Mouse (Mus musculus): ENCODE measurements at regions not wholly inside any gene's neighbourhood (a gene's known extent, or its start where the extent isn't known, plus 50 kb on each side); places are given as distances from the start of the nearest gene placed in this dataset.

- Histone ChIP-seq H3K9ac (ENCODE audit: low read length) (no peak overlapping the region), H3K4me3 (ENCODE audit: low read length) (no peak overlapping the region), H3K36me3 (ENCODE audit: control insufficient read depth, insufficient read depth, low read length) (no peaks in the 10 kb centered on the region), H3K4me2 (ENCODE audit: low read depth, low read length) (no peak overlapping the region), H3K27me3 (ENCODE audit: control insufficient read depth, insufficient read depth, low read depth, low read length) (no peaks in the 10 kb centered on the region), H3K4me1 (replicated peaks; ENCODE audit: control insufficient read depth, insufficient read depth, low read length) (no peaks in the 10 kb centered on the region), H3K9me3 (ENCODE audit: control insufficient read depth, low read length) (no peaks in the 10 kb centered on the region), H3K27ac (ENCODE audit: low read length) (no peak overlapping the region)
- WGBS: 62% methylated on average over 5 of the region's 5 CpGs
- no peak for ATAC-seq (ENCODE audit: low read depth)
These were observed 86.8 kb upstream of the Ppp1r12a start for GRCm38 (mm10) chr10:108075144-108075543.

- H3K36me3 ChIP-seq (ENCODE audit: control insufficient read depth, insufficient read depth, low read length): no peaks in the 10 kb centered on the region
- H3K27ac ChIP-seq (ENCODE audit: low read length): no peak overlapping the region
- WGBS: 83% methylated on average over 4 of the region's 4 CpGs
- no peak for ATAC-seq (ENCODE audit: low read depth)
- no peak overlapping the region for H3K4me2 ChIP-seq (ENCODE audit: low read depth, low read length)
- no peak overlapping the region for H3K9ac ChIP-seq (ENCODE audit: low read length)
- H3K27me3 ChIP-seq (ENCODE audit: control insufficient read depth, insufficient read depth, low read depth, low read length): no peaks in the 10 kb centered on the region
- H3K4me1 ChIP-seq (replicated peaks; ENCODE audit: control insufficient read depth, insufficient read depth, low read length): no peaks in the 10 kb centered on the region
- no peaks in the 10 kb centered on the region for H3K9me3 ChIP-seq (ENCODE audit: control insufficient read depth, low read length)
- H3K4me3 ChIP-seq (ENCODE audit: low read length): no peak overlapping the region
These were observed 88.2 kb upstream of the Ppp1r12a start for GRCm38 (mm10) chr10:108073828-108074227.

GRCm38 (mm10) chr10:108072211-108072610, 89.8 kb upstream of the Ppp1r12a start:
- Histone ChIP-seq H3K27me3 (ENCODE audit: control insufficient read depth, insufficient read depth, low read depth, low read length) (no peaks in the 10 kb centered on the region), H3K4me1 (replicated peaks; ENCODE audit: control insufficient read depth, insufficient read depth, low read length) (peaks cover 8% of the 10 kb centered on the region), H3K36me3 (ENCODE audit: control insufficient read depth, insufficient read depth, low read length) (no peaks in the 10 kb centered on the region), H3K4me2 (ENCODE audit: low read depth, low read length) (no peak overlapping the region), H3K9me3 (ENCODE audit: control insufficient read depth, low read length) (no peaks in the 10 kb centered on the region), H3K4me3 (ENCODE audit: low read length) (no peak overlapping the region), H3K9ac (ENCODE audit: low read length) (no peak overlapping the region), H3K27ac (ENCODE audit: low read length) (0 out of 2 replicates have a peak overlapping the region, but pooled peaks have one; percentile 13)
- ATAC-seq (ENCODE audit: low read depth): no peak
- 37% methylated on average over 1 of the region's 1 CpGs for WGBS

- Histone ChIP-seq H3K4me1 (replicated peaks; ENCODE audit: control insufficient read depth, insufficient read depth, low read length) (peaks cover 9% of the 10 kb centered on the region), H3K36me3 (ENCODE audit: control insufficient read depth, insufficient read depth, low read length) (no peaks in the 10 kb centered on the region), H3K27me3 (ENCODE audit: control insufficient read depth, insufficient read depth, low read depth, low read length) (no peaks in the 10 kb centered on the region), H3K4me3 (ENCODE audit: low read length) (no peak overlapping the region), H3K27ac (ENCODE audit: low read length) (no peak overlapping the region), H3K9me3 (ENCODE audit: control insufficient read depth, low read length) (no peaks in the 10 kb centered on the region), H3K9ac (ENCODE audit: low read length) (no peak overlapping the region), H3K4me2 (ENCODE audit: low read depth, low read length) (no peak overlapping the region)
- ATAC-seq (ENCODE audit: low read depth): peak; percentile 30; the same call in 1 of the 2 replicates
- 31% methylated on average over 2 of the region's 2 CpGs for WGBS
These were observed 90.6 kb upstream of the Ppp1r12a start for GRCm38 (mm10) chr10:108071424-108071823.

- Histone ChIP-seq H3K9ac (ENCODE audit: low read length) (peak overlapping the region; percentile 32; the same call in 1 of the 2 replicates), H3K27me3 (ENCODE audit: control insufficient read depth, insufficient read depth, low read depth, low read length) (no peaks in the 10 kb centered on the region), H3K9me3 (ENCODE audit: control insufficient read depth, low read length) (no peaks in the 10 kb centered on the region), H3K4me1 (replicated peaks; ENCODE audit: control insufficient read depth, insufficient read depth, low read length) (peaks cover 9% of the 10 kb centered on the region), H3K4me3 (ENCODE audit: low read length) (peak overlapping the region; percentile 21; the same call in 1 of the 2 replicates), H3K4me2 (ENCODE audit: low read depth, low read length) (peak overlapping the region; percentile 51), H3K36me3 (ENCODE audit: control insufficient read depth, insufficient read depth, low read length) (no peaks in the 10 kb centered on the region), H3K27ac (ENCODE audit: low read length) (no peak overlapping the region; the same call in 1 of the 2 replicates)
- ATAC-seq (ENCODE audit: low read depth): peak; percentile 59
- 15% methylated on average over 10 of the region's 10 CpGs for WGBS
These were observed 94.3 kb upstream of the Ppp1r12a start for GRCm38 (mm10) chr10:108067723-108068122.

GRCm38 (mm10) chr10:108066241-108066640, 95.8 kb upstream of the Ppp1r12a start:
- no peak overlapping the region for H3K4me3 ChIP-seq (ENCODE audit: low read length)
- no peaks in the 10 kb centered on the region for H3K27me3 ChIP-seq (ENCODE audit: control insufficient read depth, insufficient read depth, low read depth, low read length)
- no peak overlapping the region for H3K9ac ChIP-seq (ENCODE audit: low read length)

GRCm38 (mm10) chr10:108061813-108062435, 100.1 kb upstream of the Ppp1r12a start:
- H3K4me2 ChIP-seq (ENCODE audit: low read depth, low read length): no peak overlapping the region
- H3K36me3 ChIP-seq (ENCODE audit: control insufficient read depth, insufficient read depth, low read length): no peaks in the 10 kb centered on the region
- H3K4me3 ChIP-seq (ENCODE audit: low read length): no peak overlapping the region
- no peaks in the 10 kb centered on the region; the same call in 1 of the 2 replicates for H3K4me1 ChIP-seq (replicated peaks; ENCODE audit: control insufficient read depth, insufficient read depth, low read length)
- WGBS: 65% methylated on average over 7 of the region's 7 CpGs
- H3K27ac ChIP-seq (ENCODE audit: low read length): no peak overlapping the region
- no peaks in the 10 kb centered on the region for H3K27me3 ChIP-seq (ENCODE audit: control insufficient read depth, insufficient read depth, low read depth, low read length)
- no peaks in the 10 kb centered on the region for H3K9me3 ChIP-seq (ENCODE audit: control insufficient read depth, low read length)
- no peak for ATAC-seq (ENCODE audit: low read depth)
- no peak overlapping the region for H3K9ac ChIP-seq (ENCODE audit: low read length)

More at GRCm38 (mm10) chr10:108066241-108066640, 95.8 kb upstream of the Ppp1r12a start:
- H3K36me3 ChIP-seq (ENCODE audit: control insufficient read depth, insufficient read depth, low read length): no peaks in the 10 kb centered on the region
- peaks cover 9% of the 10 kb centered on the region for H3K4me1 ChIP-seq (replicated peaks; ENCODE audit: control insufficient read depth, insufficient read depth, low read length)
- H3K27ac ChIP-seq (ENCODE audit: low read length): no peak overlapping the region
- H3K9me3 ChIP-seq (ENCODE audit: control insufficient read depth, low read length): no peaks in the 10 kb centered on the region
- WGBS: 79% methylated on average over 8 of the region's 8 CpGs
- H3K4me2 ChIP-seq (ENCODE audit: low read depth, low read length): no peak overlapping the region
- ATAC-seq (ENCODE audit: low read depth): no peak

- Histone ChIP-seq H3K27ac (ENCODE audit: low read length) (no peak overlapping the region), H3K4me2 (ENCODE audit: low read depth, low read length) (no peak overlapping the region), H3K4me1 (replicated peaks; ENCODE audit: control insufficient read depth, insufficient read depth, low read length) (no peaks in the 10 kb centered on the region), H3K4me3 (ENCODE audit: low read length) (no peak overlapping the region), H3K27me3 (ENCODE audit: control insufficient read depth, insufficient read depth, low read depth, low read length) (no peaks in the 10 kb centered on the region), H3K9me3 (ENCODE audit: control insufficient read depth, low read length) (no peaks in the 10 kb centered on the region), H3K9ac (ENCODE audit: low read length) (no peak overlapping the region), H3K36me3 (ENCODE audit: control insufficient read depth, insufficient read depth, low read length) (no peaks in the 10 kb centered on the region)
- ATAC-seq (ENCODE audit: low read depth): no peak
- 52% methylated on average over 3 of the region's 3 CpGs for WGBS
These were observed 101.4 kb upstream of the Ppp1r12a start for GRCm38 (mm10) chr10:108060554-108060953.

GRCm38 (mm10) chr10:108051637-108052036, 110.4 kb upstream of the Ppp1r12a start:
- no peak for ATAC-seq (ENCODE audit: low read depth)
- 96% methylated on average over 1 of the region's 1 CpGs for WGBS

More at GRCm38 (mm10) chr10:108051637-108052036, 110.4 kb upstream of the Ppp1r12a start:
- no peaks in the 10 kb centered on the region for H3K9me3 ChIP-seq (ENCODE audit: control insufficient read depth, low read length)
- no peaks in the 10 kb centered on the region for H3K4me1 ChIP-seq (replicated peaks; ENCODE audit: control insufficient read depth, insufficient read depth, low read length)
- H3K9ac ChIP-seq (ENCODE audit: low read length): no peak overlapping the region
- H3K27ac ChIP-seq (ENCODE audit: low read length): no peak overlapping the region
- H3K27me3 ChIP-seq (ENCODE audit: control insufficient read depth, insufficient read depth, low read depth, low read length): no peaks in the 10 kb centered on the region
- H3K4me2 ChIP-seq (ENCODE audit: low read depth, low read length): no peak overlapping the region
- H3K36me3 ChIP-seq (ENCODE audit: control insufficient read depth, insufficient read depth, low read length): no peaks in the 10 kb centered on the region
- H3K4me3 ChIP-seq (ENCODE audit: low read length): no peak overlapping the region

All from lung, embryonic 16.5 days (tissue).